Mouse (Mus musculus): Measurements from ENCODE around the gene Zbtb16.

DNA sequence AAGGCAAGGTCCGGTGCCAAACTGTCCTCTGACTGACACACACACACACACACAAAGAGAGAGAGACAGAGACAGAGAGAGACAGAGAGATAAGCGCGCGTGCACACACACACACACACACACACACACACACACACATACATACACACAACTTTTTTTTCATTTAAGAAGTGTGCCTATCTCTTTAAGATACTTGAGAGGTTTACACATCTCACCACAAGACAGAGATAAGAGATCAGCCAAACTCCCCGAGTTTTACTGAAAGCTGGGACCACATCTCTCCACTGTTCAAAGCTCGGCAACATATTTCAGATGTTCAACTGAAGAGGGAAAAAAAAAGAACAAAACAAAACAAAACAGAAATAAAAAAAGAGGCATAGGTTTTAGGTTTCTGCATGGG, 31.5 kb downstream of the Zbtb16 start:
- no peak for TF ChIP-seq CTCF (IDR thresholded peaks at IDR 0.05; ENCODE audit: borderline replicate concordance, control insufficient read depth, extremely low read depth, insufficient read depth, low read length, poor library complexity)
- TF ChIP-seq POLR2A (IDR thresholded peaks at IDR 0.05; ENCODE audit: control insufficient read depth, extremely low read depth, insufficient read depth, low read length, poor library complexity), result no peak

All from thymus, adult 2 months (tissue).